Mouse (Mus musculus) kidney, adult 2 months (tissue): Measurements from ENCODE around the gene Zfp385c.

Experiments
- CTCF ChIP-seq: fragments of 200-500 bp; conservative IDR thresholded peaks from 2 replicates; pipeline ENCODE4 v1.5.1; 2011; ENCODE audit warnings: low read depth, mild to moderate bottlenecking, control low read depth, low read length, moderate library complexity, mixed read lengths; ENCODE audit not compliant: insufficient read depth, insufficient read length
- POLR2A ChIP-seq: fragments of 200-500 bp; IDR thresholded peaks from one replicate; pipeline ENCODE4 v1.6.1; 2011; ENCODE audit warnings: low read depth, low read length, control low read depth

GRCm38 (mm10) chr11:100616332-100616731 lies 75.9 kb downstream of the Zfp385c start:
- TF ChIP-seq CTCF: no peak
- no peak for TF ChIP-seq POLR2A
